Mouse (Mus musculus): ENCODE data around the gene Coa7. TPM values are rescaled to one million over a fixed set of nuclear protein-coding genes. Genes with fewer than 3 reads are reported as not detected.

Gene Coa7
- polyA plus RNA-seq, 1 experiment = 17.5 TPM

GRCm38 (mm10) chr4:108372166-108372565, 44.2 kb downstream of the Coa7 start:
- Histone ChIP-seq H3K4me1 (ENCODE audit: control insufficient read depth, insufficient read depth, low read length) (no peaks in the 10 kb centered on the region), H3K4me3 (ENCODE audit: insufficient read depth, low read length) (no peak overlapping the region), H3K27ac (ENCODE audit: insufficient read depth, low read length) (no peak overlapping the region)
- TF ChIP-seq POLR2A (IDR thresholded peaks at IDR 0.05; ENCODE audit: extremely low read depth, insufficient read depth, low read length) = no peak
- TF ChIP-seq CTCF (IDR thresholded peaks at IDR 0.05; ENCODE audit: extremely low read depth, insufficient read depth, low read length) = no peak

GRCm38 (mm10) chr4:108379476-108379875, 51.5 kb downstream of the Coa7 start:
- H3K4me3 ChIP-seq (ENCODE audit: insufficient read depth, low read length) = no peak overlapping the region
- H3K27ac ChIP-seq (ENCODE audit: insufficient read depth, low read length) = no peak overlapping the region
- TF ChIP-seq CTCF (IDR thresholded peaks at IDR 0.05; ENCODE audit: extremely low read depth, insufficient read depth, low read length) (no peak), POLR2A (IDR thresholded peaks at IDR 0.05; ENCODE audit: extremely low read depth, insufficient read depth, low read length) (no peak)
- H3K4me1 ChIP-seq (ENCODE audit: control insufficient read depth, insufficient read depth, low read length) = no peaks in the 10 kb centered on the region

DNA sequence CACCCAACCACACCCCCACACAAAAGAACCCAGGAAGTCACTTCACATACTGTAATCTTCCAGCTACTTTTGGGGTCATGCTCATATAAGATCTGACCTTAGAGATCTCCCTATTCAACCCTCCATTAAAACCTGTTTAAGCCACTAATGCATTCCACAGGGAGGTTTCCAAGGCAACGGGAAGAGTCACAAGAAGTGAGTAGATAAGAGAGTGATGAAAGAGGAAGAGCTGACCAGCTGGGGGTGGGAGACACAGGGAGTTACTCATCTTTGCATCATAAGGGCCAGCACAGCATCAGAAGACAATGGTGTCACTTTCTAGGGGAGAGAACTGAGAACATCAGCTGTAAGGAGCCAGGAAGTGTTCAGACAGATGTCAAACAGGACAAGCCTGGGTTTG, 52.2 kb downstream of the Coa7 start:
- Histone ChIP-seq H3K4me1 (ENCODE audit: control insufficient read depth, insufficient read depth, low read length) (no peaks in the 10 kb centered on the region), H3K4me3 (ENCODE audit: insufficient read depth, low read length) (no peak overlapping the region), H3K27ac (ENCODE audit: insufficient read depth, low read length) (no peak overlapping the region)
- TF ChIP-seq POLR2A (IDR thresholded peaks at IDR 0.05; ENCODE audit: extremely low read depth, insufficient read depth, low read length) (no peak), CTCF (IDR thresholded peaks at IDR 0.05; ENCODE audit: extremely low read depth, insufficient read depth, low read length) (no peak)

- no peak within 1 kb of the TSS for H3K27ac ChIP-seq (ENCODE audit: insufficient read depth, low read length)
- H3K4me3 ChIP-seq (ENCODE audit: insufficient read depth, low read length) = no peak within 1 kb of the TSS
- no peaks in the 10 kb centered on the region for H3K4me1 ChIP-seq (ENCODE audit: control insufficient read depth, insufficient read depth, low read length)
- TF ChIP-seq POLR2A (IDR thresholded peaks at IDR 0.05; ENCODE audit: extremely low read depth, insufficient read depth, low read length) (no peak), CTCF (IDR thresholded peaks at IDR 0.05; ENCODE audit: extremely low read depth, insufficient read depth, low read length) (no peak)
Measured at GRCm38 (mm10) chr4:108383183-108383714, 55.3 kb downstream of the Coa7 start, which contains the start of gene Shisal2a. Gene Shisal2a (minus strand): TSS chr4:108383349.

- Histone ChIP-seq H3K27ac (ENCODE audit: insufficient read depth, low read length) (no peak overlapping the region), H3K4me3 (ENCODE audit: insufficient read depth, low read length) (no peak overlapping the region), H3K4me1 (ENCODE audit: control insufficient read depth, insufficient read depth, low read length) (no peaks in the 10 kb centered on the region)
- TF ChIP-seq CTCF (IDR thresholded peaks at IDR 0.05; ENCODE audit: extremely low read depth, insufficient read depth, low read length) = no peak
- no peak for TF ChIP-seq POLR2A (IDR thresholded peaks at IDR 0.05; ENCODE audit: extremely low read depth, insufficient read depth, low read length)
Measured at GRCm38 (mm10) chr4:108386087-108386486, 58.1 kb downstream of the Coa7 start.

DNA sequence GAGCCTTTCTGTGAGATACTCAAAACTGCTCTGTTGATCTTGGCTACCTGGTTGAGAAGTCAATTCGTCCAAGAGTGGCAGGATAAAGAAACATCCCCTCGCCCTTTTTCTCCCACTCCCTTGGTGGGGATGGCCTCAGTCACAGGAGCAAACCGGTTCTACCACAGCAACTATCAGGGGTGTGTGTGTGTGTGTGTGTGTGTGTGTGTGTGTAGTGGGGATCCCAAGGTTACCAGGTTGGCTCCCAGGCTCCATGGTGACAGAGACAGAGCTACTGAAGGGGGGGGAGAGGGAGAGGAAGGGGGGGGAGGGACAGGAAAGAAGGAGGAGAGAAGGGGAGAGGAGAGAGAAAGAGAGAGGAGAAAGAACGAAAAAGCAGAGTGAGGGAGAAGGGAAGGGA, 59.2 kb downstream of the Coa7 start:
- Histone ChIP-seq H3K4me1 (ENCODE audit: control insufficient read depth, insufficient read depth, low read length) (no peaks in the 10 kb centered on the region), H3K27ac (ENCODE audit: insufficient read depth, low read length) (no peak overlapping the region), H3K4me3 (ENCODE audit: insufficient read depth, low read length) (no peak overlapping the region; the same call in 1 of the 2 replicates)
- no peak for TF ChIP-seq POLR2A (IDR thresholded peaks at IDR 0.05; ENCODE audit: extremely low read depth, insufficient read depth, low read length)
- no peak for TF ChIP-seq CTCF (IDR thresholded peaks at IDR 0.05; ENCODE audit: extremely low read depth, insufficient read depth, low read length)

- no peak for TF ChIP-seq CTCF (IDR thresholded peaks at IDR 0.05; ENCODE audit: extremely low read depth, insufficient read depth, low read length)
- no peak for TF ChIP-seq POLR2A (IDR thresholded peaks at IDR 0.05; ENCODE audit: extremely low read depth, insufficient read depth, low read length)
- Histone ChIP-seq H3K27ac (ENCODE audit: insufficient read depth, low read length) (no peak overlapping the region), H3K4me1 (ENCODE audit: control insufficient read depth, insufficient read depth, low read length) (no peaks in the 10 kb centered on the region), H3K4me3 (ENCODE audit: insufficient read depth, low read length) (peak overlapping the region; percentile 44)
Measured at GRCm38 (mm10) chr4:108387681-108388253, 59.8 kb downstream of the Coa7 start.

GRCm38 (mm10) chr4:108388741-108389140, 60.8 kb downstream of the Coa7 start:
- no peak overlapping the region for H3K27ac ChIP-seq (ENCODE audit: insufficient read depth, low read length)
- no peaks in the 10 kb centered on the region for H3K4me1 ChIP-seq (ENCODE audit: control insufficient read depth, insufficient read depth, low read length)
- H3K4me3 ChIP-seq (ENCODE audit: insufficient read depth, low read length) = no peak overlapping the region
- TF ChIP-seq CTCF (IDR thresholded peaks at IDR 0.05; ENCODE audit: extremely low read depth, insufficient read depth, low read length) (no peak), POLR2A (IDR thresholded peaks at IDR 0.05; ENCODE audit: extremely low read depth, insufficient read depth, low read length) (no peak)

DNA sequence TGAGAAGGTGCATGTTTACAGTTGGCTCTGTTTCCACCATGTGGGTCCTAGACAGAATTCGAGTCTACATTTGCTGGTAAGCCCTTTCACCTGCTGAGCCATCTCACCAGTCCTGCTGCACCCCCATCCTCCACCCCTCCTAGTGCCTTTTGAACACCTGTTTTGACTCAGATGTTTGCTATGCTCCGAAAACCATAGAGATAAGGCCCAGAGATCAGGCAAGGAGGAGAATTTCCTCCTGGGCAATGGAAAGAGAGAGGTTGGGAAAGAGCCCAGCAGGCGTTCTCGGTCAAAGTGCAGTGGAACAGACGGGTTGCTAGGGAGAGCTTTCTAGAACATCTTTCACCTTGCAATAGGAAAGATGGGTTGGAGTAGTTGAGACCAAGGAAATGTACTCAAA, 63.2 kb downstream of the Coa7 start:
- no peaks in the 10 kb centered on the region for H3K4me1 ChIP-seq (ENCODE audit: control insufficient read depth, insufficient read depth, low read length)
- no peak for TF ChIP-seq POLR2A (IDR thresholded peaks at IDR 0.05; ENCODE audit: extremely low read depth, insufficient read depth, low read length)
- TF ChIP-seq CTCF (IDR thresholded peaks at IDR 0.05; ENCODE audit: extremely low read depth, insufficient read depth, low read length) = no peak

More for the DNA sequence above, 63.2 kb downstream of the Coa7 start:
- Histone ChIP-seq H3K4me3 (ENCODE audit: insufficient read depth, low read length) (no peak overlapping the region), H3K27ac (ENCODE audit: insufficient read depth, low read length) (no peak overlapping the region)

Other genes with a start within 250 kb of the Coa7 start
- 12.3 and 12.4 TPM in 2 replicates for gene Podn, start 231.7 kb upstream of the Coa7 start, polyA plus RNA-seq (2012; rRNA removed)
- gene Scp2, start 183.1 kb upstream of the Coa7 start, polyA plus RNA-seq (2012; rRNA removed) = 213 and 228 TPM in 2 replicates
- gene Echdc2, start 162.7 kb upstream of the Coa7 start, polyA plus RNA-seq (2012; rRNA removed) = 49.6 and 58.1 TPM in 2 replicates
- not detected in 2 replicates for gene Zyg11a, start 110.1 kb upstream of the Coa7 start, polyA plus RNA-seq (2012; rRNA removed)
- 47.2 and 47.5 TPM in 2 replicates for gene Zyg11b, start 27.0 kb upstream of the Coa7 start, polyA plus RNA-seq (2012; rRNA removed)
- gene Shisal2a, start 55.2 kb downstream of the Coa7 start, polyA plus RNA-seq (2012; rRNA removed) = 0.29 TPM in 1 of 2 replicates, not detected in the other
- 7.5 and 7.8 TPM in 2 replicates for gene Gpx7, start 78.8 kb downstream of the Coa7 start, polyA plus RNA-seq (2012; rRNA removed)
- 62.3 and 65.6 TPM in 2 replicates for gene Tut4, start 131.3 kb downstream of the Coa7 start, polyA plus RNA-seq (2012; rRNA removed)

All from cortical plate, adult 2 months (tissue).